Mouse (Mus musculus): ENCODE results near the gene Bhmt.

DNA sequence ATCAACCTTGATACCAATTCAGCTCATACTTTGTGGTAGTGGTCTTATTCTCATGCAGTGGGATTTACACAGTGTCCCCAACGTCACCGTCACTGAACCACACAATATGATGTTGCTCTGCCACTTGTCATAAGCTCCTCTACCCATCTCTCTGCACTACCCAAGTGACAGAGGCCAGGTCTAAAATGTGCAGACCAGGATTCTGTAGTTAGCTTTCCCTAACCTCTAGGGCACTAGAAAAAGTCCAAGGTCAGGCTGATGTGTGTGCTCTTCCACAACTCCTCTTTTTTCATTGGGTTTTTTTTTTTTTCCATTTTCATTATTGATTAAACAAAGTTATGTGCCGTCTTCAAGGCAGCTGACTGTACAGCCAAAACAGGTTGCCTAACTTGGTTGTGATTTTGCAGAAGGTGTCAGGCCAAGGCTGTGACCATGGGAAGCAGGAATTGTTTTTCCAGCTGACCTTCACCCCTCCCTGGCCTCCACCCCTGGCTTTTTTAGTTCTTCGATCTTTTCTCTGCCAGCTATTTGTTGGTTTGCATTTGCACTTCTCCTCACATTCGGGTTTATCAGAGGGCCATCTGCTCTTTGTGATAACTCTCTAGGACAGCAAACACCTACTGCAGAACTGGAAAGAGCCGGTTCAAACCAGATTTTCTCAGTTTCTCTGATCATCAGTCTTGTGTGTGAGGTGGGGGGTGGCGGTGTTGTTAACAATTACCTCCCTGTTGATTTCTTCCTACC is 10.8 kb upstream of the Bhmt start:
- TF ChIP-seq POLR2A (IDR thresholded peaks at IDR 0.05; ENCODE audit: control insufficient read depth, extremely low read depth, insufficient read depth, low read length, poor library complexity) (no peak), CTCF (IDR thresholded peaks at IDR 0.05; ENCODE audit: borderline replicate concordance, control insufficient read depth, extremely low read depth, insufficient read depth, low read length, poor library complexity) (no peak)

Measured in thymus, adult 2 months (tissue).